Comparison of ENCODE assay signal across 8 mouse cellular contexts in the genomic region with DNA sequence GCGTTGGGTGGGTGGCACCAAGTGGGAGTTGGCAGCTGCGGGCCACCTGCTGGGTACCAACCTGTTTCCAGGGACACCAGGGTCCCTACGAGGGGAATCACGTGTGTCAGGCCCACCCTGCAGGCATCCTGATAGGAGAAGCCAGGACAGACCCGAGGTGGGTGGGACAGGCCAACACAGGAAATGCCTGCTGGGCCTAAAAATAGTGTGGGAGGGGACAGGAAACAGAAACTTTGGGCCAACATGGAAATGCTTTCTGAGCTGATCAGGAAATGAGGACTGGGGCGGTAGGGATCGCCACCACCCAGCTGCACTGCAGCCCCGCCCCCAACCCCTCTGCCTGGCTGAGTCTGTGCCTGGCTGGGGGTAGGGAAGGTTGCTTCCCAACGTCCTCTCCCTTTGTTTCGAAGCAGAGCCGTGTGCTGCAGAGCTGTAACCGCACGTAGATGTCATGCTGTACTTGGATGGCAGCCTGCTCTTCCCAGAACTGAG.
DNase-seq lines count a peak whose midpoint lies in the region; ATAC-seq and TF ChIP-seq lines count a peak whose summit lies in the region.

No protein-coding gene starts in this region.

- 0 out of 2 replicates have a peak, but pooled peaks have one; percentile 0 for TF ChIP-seq CTCF in liver, embryonic 14.5 days (IDR thresholded peaks at IDR 0.05; ENCODE audit: low read depth)

- H3K4me2 ChIP-seq in intestine, embryonic 14.5 days (ENCODE audit: low read length) = peak overlapping the region; percentile 7; the same call in 1 of the 2 replicates
- H3K4me2 ChIP-seq in liver, embryonic 14.5 days (ENCODE audit: low read depth) = peak overlapping the region; percentile 21

- TF ChIP-seq EP300 in liver, embryonic 14.5 days (IDR thresholded peaks at IDR 0.05; ENCODE audit: low read depth) = no peak

- WGBS in intestine, embryonic 14.5 days = 28% methylated on average over 13 of the region's 13 CpGs
- 3% methylated on average over 13 of the region's 13 CpGs for WGBS in liver, embryonic 14.5 days (ENCODE audit: insufficient replicate concordance)

- no peaks in the 10 kb centered on the region for H3K27me3 ChIP-seq in intestine, embryonic 14.5 days (replicated peaks; ENCODE audit: control insufficient read depth, insufficient read depth, low read length)
- no peaks in the 10 kb centered on the region for H3K27me3 ChIP-seq in liver, embryonic 14.5 days (ENCODE audit: control insufficient read depth, insufficient read depth, low read length)

- peak overlapping the region; percentile 6; the same call in 1 of the 2 replicates for H3K27ac ChIP-seq in intestine, embryonic 14.5 days (ENCODE audit: low read depth)
- peak overlapping the region; percentile 44 for H3K27ac ChIP-seq in liver, embryonic 14.5 days

- no peak overlapping the region for H3K4me3 ChIP-seq in intestine, embryonic 14.5 days (ENCODE audit: low read depth, low read length)
- H3K4me3 ChIP-seq in liver, embryonic 14.5 days (ENCODE audit: insufficient read depth in 1 of 2, low read depth in 2 of 2, low read length in 2 of 2) = no peak overlapping the region

- ATAC-seq in frontal cortex, adult (ENCODE audit: low TSS enrichment) = no peak
- peak; percentile 44; the same call in 1 of the 2 replicates for ATAC-seq in intestine, embryonic 14.5 days (replicated peaks; ENCODE audit: low FRiP score, low TSS enrichment, low read depth)
- peak; percentile 35; the same call in 1 of the 2 replicates for ATAC-seq in liver, embryonic 14.5 days (ENCODE audit: insufficient read depth)
- ATAC-seq in activated CD4-positive, CD25-positive, alpha-beta regulatory T cell, adult 4 months = no peak

- no peak overlapping the region for H3K9ac ChIP-seq in intestine, embryonic 14.5 days (ENCODE audit: low read length)
- peak overlapping the region; percentile 25 for H3K9ac ChIP-seq in liver, embryonic 14.5 days (replicated peaks)

- no peaks in the 10 kb centered on the region for H3K9me3 ChIP-seq in intestine, embryonic 14.5 days (ENCODE audit: control insufficient read depth, low read length)
- H3K9me3 ChIP-seq in liver, embryonic 14.5 days (ENCODE audit: control insufficient read depth, low read length) = no peaks in the 10 kb centered on the region

- H3K4me1 ChIP-seq in intestine, embryonic 14.5 days (replicated peaks; ENCODE audit: control insufficient read depth, insufficient read depth, low read length) = peaks cover 25% of the 10 kb centered on the region; the same call in 1 of the 2 replicates
- H3K4me1 ChIP-seq in liver, embryonic 14.5 days (replicated peaks; ENCODE audit: control insufficient read depth in 2 of 2, insufficient read depth in 2 of 2, low read length in 1 of 2) = peaks cover 39 to 49% of the 10 kb centered on the region in 2 experiments

- peak; percentile 19 to 24 for DNase-seq in frontal cortex, postnatal 10 days (ENCODE audit: low spot score in 2 of 2)
- DNase-seq in adrenal gland, postnatal 10 days = peak; percentile 68
- peak; percentile 63 for DNase-seq in gastrocnemius, postnatal 25 days
- DNase-seq in intestine, embryonic 14.5 days (ENCODE audit: low spot score) = no peak
- no peak for DNase-seq in liver, embryonic 14.5 days (ENCODE audit: low read depth in 3 of 3, low spot score in 3 of 3)
- DNase-seq in thymus, postnatal 14 days = peak; percentile 34

- H3K36me3 ChIP-seq in intestine, embryonic 14.5 days (ENCODE audit: control insufficient read depth, insufficient read depth, low read length) = no peaks in the 10 kb centered on the region
- no peaks in the 10 kb centered on the region for H3K36me3 ChIP-seq in liver, embryonic 14.5 days (replicated peaks; ENCODE audit: control insufficient read depth, insufficient read depth, low read depth)

Comparison
In these comparisons a context has a peak if more than half of its experiments do, and no peak if none do; other contexts are left out.
1. DNase-seq: peak in frontal cortex, postnatal 10 days (2 of 2), adrenal gland, postnatal 10 days (single experiment), gastrocnemius, postnatal 25 days (single experiment) and thymus, postnatal 14 days (single experiment); none in intestine, embryonic 14.5 days (single experiment) and liver, embryonic 14.5 days (0 of 3).
2. ATAC-seq: peak in intestine, embryonic 14.5 days (single experiment) and liver, embryonic 14.5 days (single experiment); none in frontal cortex, adult (single experiment) and activated CD4-positive, CD25-positive, alpha-beta regulatory T cell, adult 4 months (single experiment).